Mouse (Mus musculus) activated CD4-positive, CD25-positive, alpha-beta regulatory T cell, adult 9 weeks (primary cell): Measurements from ENCODE around the gene 4933428M09Rik. TPM values are rescaled to one million over a fixed set of nuclear protein-coding genes. Genes with fewer than 3 reads are reported as not detected.

ENCODE experiments used
- polyA plus RNA-seq: library from polyadenylated mRNA; unstranded; fragments of 100-300 nt; shearing (Covaris generic); gene quantifications from one replicate; pipeline ENCODE4 v1.2.1, GENCODE M21; 2017

Gene 4933428M09Rik
- polyA plus RNA-seq = not detected

GRCm38 (mm10) chrX:139178928-139179327, at the start of gene 4933428M09Rik:
4933428M09Rik (plus strand) TSS chrX:139179228.

GRCm38 (mm10) chrX:139209829-139210225, 30.8 kb downstream of the 4933428M09Rik start, which contains the start of gene Mum1l1:
Mum1l1 (plus strand) TSS chrX:139210042.

Other genes starting within 250 kb of the 4933428M09Rik start
- not detected for gene Serpina7, start 94.0 kb upstream of the 4933428M09Rik start, polyA plus RNA-seq
- not detected for gene 4930513O06Rik, start 93.0 kb upstream of the 4933428M09Rik start, polyA plus RNA-seq
- gene Mum1l1, start 30.8 kb downstream of the 4933428M09Rik start, polyA plus RNA-seq = not detected
- not detected for gene Trap1a, start 154.5 kb downstream of the 4933428M09Rik start, polyA plus RNA-seq